Mouse (Mus musculus) kidney, postnatal 0 days (tissue): ENCODE results near the gene Shc3. TPM values are rescaled to one million over a fixed set of nuclear protein-coding genes. Genes with fewer than 3 reads are reported as not detected.
A peak's percentile ranks its signal among the peaks of the same experiment; 100 is the strongest.

Experiments used
- ATAC-seq: fragments of 200-750 bp; cut with Nextera tagmentation; replicated peaks from 2 replicates; pipeline ENCODE4 v1.8.0; 2017; ENCODE audit warnings: low read depth, moderate number of reproducible peaks, moderate TSS enrichment, moderate library complexity; ENCODE audit not compliant: low FRiP score
- DNase-seq: peaks from one replicate; pipeline ENCODE4 v3.0.0-alpha.2; 2016; ENCODE audit warnings: low spot score
- H3K27ac ChIP-seq: fragments of 300-500 bp; sonication (generic); 2 replicates; pipeline ENCODE4 v1.5.1; 2014; ENCODE audit warnings: mild to moderate bottlenecking
- H3K27me3 ChIP-seq: fragments of 300-500 bp; sonication (generic); 2 replicates; pipeline ENCODE4 v1.6.1; 2014; ENCODE audit warnings: low read length, mixed read lengths; ENCODE audit not compliant: insufficient read depth
- H3K36me3 ChIP-seq: fragments of 300-500 bp; sonication (generic); 2 replicates; pipeline ENCODE4 v1.6.1; 2014; ENCODE audit warnings: low read length, mixed read lengths; ENCODE audit not compliant: insufficient read depth
- H3K4me1 ChIP-seq: fragments of 300-500 bp; sonication (generic); replicated peaks from 2 replicates; pipeline ENCODE4 v1.6.1; 2014; ENCODE audit warnings: antibody characterized with exemption, low read length, mixed read lengths; ENCODE audit not compliant: insufficient read depth
- H3K4me2 ChIP-seq: fragments of 300-500 bp; sonication (generic); 2 replicates; pipeline ENCODE4 v1.6.1; 2014; ENCODE audit warnings: mild to moderate bottlenecking, low read length, moderate library complexity, mixed read lengths
- H3K4me3 ChIP-seq: fragments of 300-500 bp; sonication (generic); replicated peaks from 2 replicates; pipeline ENCODE4 v1.5.1; 2014; ENCODE audit warnings: low read depth, low read length
- H3K9ac ChIP-seq: fragments of 300-500 bp; sonication (generic); 2 replicates; pipeline ENCODE4 v1.6.1; 2014; ENCODE audit warnings: low read depth, low read length
- H3K9me3 ChIP-seq: fragments of 300-500 bp; sonication (generic); replicated peaks from 2 replicates; pipeline ENCODE4 v1.6.1; 2016; ENCODE audit warnings: low read length, inconsistent platforms, mixed read lengths
- CTCF ChIP-seq: IDR thresholded peaks from 2 replicates; pipeline ENCODE4 v1.5.1; 2016; ENCODE audit warnings: antibody characterized with exemption, low read depth, mild to moderate bottlenecking, moderate library complexity
- WGBS: fragments of 180-500 bp; shearing (Covaris S2); extraction: QIAGEN DNeasy Blood & Tissue Kit; methylation state at CpG from one replicate; pipeline ENCODE4 v1.1.7; 2014; 5-methylcytosine and 5-hydroxymethylcytosine counted together
- polyA plus RNA-seq: library from polyadenylated mRNA; unstranded; fragments of >200 nt; fragmentation: Nextera tagmentation; extraction: Ambion mirVana; gene quantifications from 2 replicates; pipeline ENCODE4 v1.2.1, GENCODE M21; 2015

Shc3 gene
- polyA plus RNA-seq, 1 experiment from 2014 or later: 0.34 TPM

- Histone ChIP-seq H3K27ac (no peak overlapping the region), H3K4me3 (no peak overlapping the region), H3K9me3 (no peaks in the 10 kb centered on the region), H3K4me1 (peaks cover 3% of the 10 kb centered on the region; the same call in 1 of the 2 replicates), H3K36me3 (no peaks in the 10 kb centered on the region), H3K4me2 (no peak overlapping the region), H3K27me3 (0 out of 2 replicates have a peak, but pooled peaks cover 3% of the 10 kb centered on the region), H3K9ac (no peak overlapping the region)
- no peak for ATAC-seq
- no peak for TF ChIP-seq CTCF
- DNase-seq: no peak
- WGBS: 35% methylated on average over 2 of the region's 2 CpGs
These were observed 28.8 kb upstream of the Shc3 start for GRCm38 (mm10) chr13:51598063-51598462.

DNA sequence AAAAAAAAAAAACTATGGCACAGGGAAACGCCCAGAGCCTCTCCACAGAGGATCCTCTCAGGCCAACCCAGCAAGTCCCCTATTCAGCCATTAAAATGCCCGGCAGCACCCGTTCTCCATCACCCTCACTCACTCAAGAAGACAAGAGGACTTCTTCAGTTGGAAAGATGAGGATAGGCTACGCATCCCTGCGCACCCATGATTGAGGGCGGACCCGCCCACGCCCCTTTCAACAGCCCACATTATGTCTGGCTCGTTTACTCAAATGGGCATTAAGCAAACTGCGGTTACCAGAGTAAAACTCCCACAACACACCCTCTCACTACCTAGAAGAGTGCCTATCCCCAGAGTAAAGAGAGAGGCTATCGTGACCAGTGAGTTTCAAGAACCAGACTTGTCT, 26.2 kb upstream of the Shc3 start:
- H3K9ac ChIP-seq: no peak overlapping the region
- peak overlapping the region; percentile 85 for H3K4me2 ChIP-seq
- no peak overlapping the region for H3K27ac ChIP-seq
- H3K27me3 ChIP-seq: 0 out of 2 replicates have a peak, but pooled peaks cover 3% of the 10 kb centered on the region
- no peaks in the 10 kb centered on the region for H3K36me3 ChIP-seq
- DNase-seq (no peak), ATAC-seq (no peak)
- H3K4me1 ChIP-seq: peaks cover 3% of the 10 kb centered on the region; the same call in 1 of the 2 replicates
- no peaks in the 10 kb centered on the region for H3K9me3 ChIP-seq
- peak overlapping the region; percentile 35 for H3K4me3 ChIP-seq
- WGBS: 20% methylated on average over 11 of the region's 11 CpGs
- TF ChIP-seq CTCF: no peak

DNA sequence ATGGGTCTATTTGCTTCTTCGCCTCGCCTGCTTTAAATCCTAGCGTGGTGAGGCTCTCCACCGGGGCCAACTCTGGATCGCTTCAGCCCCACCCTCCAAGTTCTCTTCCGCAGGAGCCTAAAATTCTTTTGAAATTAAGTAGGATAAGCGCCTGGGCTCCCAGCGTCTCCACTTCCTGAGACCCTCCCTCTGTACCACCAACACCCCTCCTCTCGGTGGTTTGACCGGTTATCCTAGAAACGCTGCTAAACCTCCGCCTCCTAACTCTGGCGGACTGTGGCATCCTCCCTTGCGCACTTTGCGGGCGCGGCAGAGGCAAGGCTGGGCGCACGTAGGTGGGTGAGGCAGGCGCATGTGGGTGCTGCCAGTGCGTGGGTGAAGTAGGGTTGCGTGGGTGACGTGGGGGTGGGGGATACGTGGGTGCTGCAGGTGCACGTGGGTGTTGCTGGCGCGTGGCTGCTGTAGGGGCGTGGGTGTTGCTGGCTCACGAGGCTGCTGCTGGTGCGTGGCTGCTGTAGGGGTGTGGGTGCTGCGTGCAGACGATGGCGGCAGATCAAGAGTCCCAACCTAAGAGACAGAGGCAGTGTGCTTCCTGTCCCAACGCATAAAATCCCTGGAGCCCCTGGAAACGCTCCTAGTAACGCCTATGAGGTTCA, 25.6 kb upstream of the Shc3 start:
- Histone ChIP-seq H3K9ac (0 out of 2 replicates have a peak overlapping the region, but pooled peaks have one; percentile 13), H3K4me1 (peaks cover 3% of the 10 kb centered on the region; the same call in 1 of the 2 replicates), H3K4me3 (peak overlapping the region; percentile 35), H3K27ac (no peak overlapping the region), H3K4me2 (peak overlapping the region; percentile 85), H3K9me3 (no peaks in the 10 kb centered on the region), H3K36me3 (no peaks in the 10 kb centered on the region), H3K27me3 (0 out of 2 replicates have a peak, but pooled peaks cover 3% of the 10 kb centered on the region)
- no peak for ATAC-seq
- WGBS: under 1% methylated on average over 36 of the region's 36 CpGs
- no peak for TF ChIP-seq CTCF
- DNase-seq: peak; percentile 32

DNA sequence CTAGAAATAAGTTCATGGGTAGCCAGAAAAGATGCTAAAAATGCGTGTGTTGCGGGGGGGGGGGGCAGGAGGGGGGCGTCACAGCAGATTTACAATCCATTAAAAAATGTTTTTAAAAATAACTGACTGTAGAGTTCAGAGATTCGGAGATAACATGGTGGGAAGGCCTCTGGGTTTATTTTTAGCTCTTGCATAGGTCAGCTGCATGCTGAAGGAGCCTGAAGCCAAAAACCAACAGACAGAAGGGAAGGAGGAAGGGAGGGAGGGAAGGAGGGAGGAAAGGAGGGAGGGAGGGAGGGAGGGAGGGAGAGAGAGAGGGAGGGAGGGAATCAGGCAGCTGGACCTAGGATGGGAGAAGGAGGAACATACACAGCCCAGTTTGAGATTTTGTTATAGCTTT, 18.8 kb upstream of the Shc3 start:
- no peaks in the 10 kb centered on the region for H3K9me3 ChIP-seq
- no peaks in the 10 kb centered on the region for H3K36me3 ChIP-seq
- no peak for TF ChIP-seq CTCF
- 32% methylated on average over 4 of the region's 4 CpGs for WGBS
- H3K4me2 ChIP-seq: no peak overlapping the region
- H3K4me1 ChIP-seq: no peaks in the 10 kb centered on the region
- no peaks in the 10 kb centered on the region for H3K27me3 ChIP-seq
- DNase-seq (peak; percentile 72), ATAC-seq (no peak)
- H3K4me3 ChIP-seq: no peak overlapping the region
- H3K9ac ChIP-seq: no peak overlapping the region
- H3K27ac ChIP-seq: no peak overlapping the region

DNA sequence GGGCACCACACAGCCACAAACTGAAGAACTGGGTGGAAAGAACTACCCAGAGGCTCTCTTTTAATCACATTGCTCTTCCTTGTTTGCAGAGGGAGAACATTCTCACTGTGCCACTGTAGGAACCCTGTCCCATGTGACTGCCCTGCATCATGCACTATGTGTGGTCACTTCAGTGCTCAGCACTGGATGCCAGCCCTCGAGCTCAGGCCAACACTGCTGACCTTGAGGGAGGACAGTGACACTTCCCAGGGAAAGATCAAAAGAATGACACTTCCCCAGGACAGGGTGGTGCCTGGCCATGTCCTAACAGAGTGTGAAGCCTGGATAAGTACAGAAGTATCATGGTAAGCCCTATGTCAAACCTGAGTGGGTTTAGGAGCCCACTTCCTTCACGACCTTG, 13.0 kb upstream of the Shc3 start:
- Histone ChIP-seq H3K36me3 (no peaks in the 10 kb centered on the region), H3K27ac (no peak overlapping the region), H3K4me2 (no peak overlapping the region), H3K27me3 (no peaks in the 10 kb centered on the region), H3K9me3 (no peaks in the 10 kb centered on the region), H3K4me1 (no peaks in the 10 kb centered on the region), H3K4me3 (no peak overlapping the region), H3K9ac (no peak overlapping the region)
- no peak for ATAC-seq
- no peak for TF ChIP-seq CTCF
- DNase-seq: no peak
- WGBS: 55% methylated on average over 2 of the region's 2 CpGs

DNA sequence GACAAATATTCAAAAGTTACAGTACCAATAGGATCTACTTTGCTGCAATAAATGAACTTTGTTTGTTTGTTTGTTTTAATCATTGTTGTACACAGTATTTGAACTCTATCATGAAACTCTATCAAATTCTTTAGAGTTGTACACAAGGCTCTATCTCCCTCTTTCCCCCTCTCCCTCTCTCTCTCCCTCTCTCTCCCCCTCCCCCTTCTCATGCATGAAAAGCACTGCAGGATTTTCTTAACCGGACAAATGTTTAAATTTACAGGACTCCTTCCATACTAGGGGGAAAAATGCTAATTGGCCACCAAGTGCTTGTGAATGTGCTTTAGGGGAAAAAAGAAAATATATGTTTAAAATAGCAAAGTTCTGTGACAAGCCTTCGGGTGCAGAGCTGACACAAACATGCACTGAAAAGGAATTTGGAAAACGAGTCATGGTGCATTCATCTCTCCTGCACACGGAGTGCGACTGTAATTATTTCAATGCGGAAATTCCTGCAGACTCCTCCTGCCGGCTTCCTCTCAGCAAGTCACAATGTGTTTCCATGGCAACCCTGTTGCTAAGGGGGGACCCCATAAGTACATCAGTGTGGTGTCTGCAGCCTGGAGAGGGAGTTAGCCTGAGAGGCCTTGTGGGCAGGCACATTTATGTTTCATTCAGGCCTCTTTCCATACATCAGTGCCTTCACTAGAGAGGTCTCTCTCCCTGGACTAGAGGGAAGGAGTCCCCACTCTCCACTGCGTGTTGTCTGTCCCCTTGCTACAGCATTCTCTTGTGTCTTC, 11.2 kb upstream of the Shc3 start:
- WGBS: 18% methylated on average over 8 of the region's 8 CpGs
- H3K4me2 ChIP-seq: no peak overlapping the region

More for the DNA sequence above, 11.2 kb upstream of the Shc3 start:
- DNase-seq (peak; percentile 58), ATAC-seq (no peak)
- Histone ChIP-seq H3K27me3 (no peaks in the 10 kb centered on the region), H3K9ac (no peak overlapping the region), H3K9me3 (no peaks in the 10 kb centered on the region), H3K36me3 (no peaks in the 10 kb centered on the region), H3K27ac (no peak overlapping the region), H3K4me1 (no peaks in the 10 kb centered on the region), H3K4me3 (no peak overlapping the region)
- TF ChIP-seq CTCF: no peak
